Mouse (Mus musculus): ENCODE data around the gene Spint4. TPM values are rescaled to one million over a fixed set of nuclear protein-coding genes. Genes with fewer than 3 reads are reported as not detected.
A peak's percentile ranks its signal among the peaks of the same experiment; 100 is the strongest.

Spint4 gene
- polyA plus RNA-seq, 1 experiment: not detected

GRCm38 (mm10) chr2:164746693-164747092, 48.4 kb downstream of the Spint4 start:
- H3K9me3 ChIP-seq (replicated peaks; ENCODE audit: control insufficient read depth, insufficient read depth, low read length, poor library complexity, severe bottlenecking): no peaks in the 10 kb centered on the region
- H3K27ac ChIP-seq (ENCODE audit: insufficient read depth, low read length): no peak overlapping the region
- peak overlapping the region; percentile 98 for H3K4me3 ChIP-seq (ENCODE audit: low read depth, low read length)
- peak overlapping the region; percentile 90 for H3K9ac ChIP-seq (ENCODE audit: low read depth, poor library complexity, severe bottlenecking)
- peaks cover 21% of the 10 kb centered on the region for H3K36me3 ChIP-seq (ENCODE audit: control insufficient read depth, insufficient read depth, low read length, poor library complexity, severe bottlenecking)
- TF ChIP-seq EP300 (IDR thresholded peaks at IDR 0.05; ENCODE audit: insufficient read depth, low read depth, low read length) (no peak), CTCF (IDR thresholded peaks at IDR 0.05; ENCODE audit: low read depth, low read length) (no peak), POLR2A (IDR thresholded peaks at IDR 0.05; ENCODE audit: insufficient read depth, low read length) (no peak)
- H3K4me1 ChIP-seq (ENCODE audit: control insufficient read depth, insufficient read depth, low read length): no peaks in the 10 kb centered on the region
- H3K27me3 ChIP-seq (ENCODE audit: control insufficient read depth, insufficient read depth, low read length, poor library complexity, severe bottlenecking): no peaks in the 10 kb centered on the region

GRCm38 (mm10) chr2:164748191-164748590, 49.9 kb downstream of the Spint4 start:
- TF ChIP-seq CTCF (IDR thresholded peaks at IDR 0.05; ENCODE audit: low read depth, low read length) (no peak), EP300 (IDR thresholded peaks at IDR 0.05; ENCODE audit: insufficient read depth, low read depth, low read length) (no peak), POLR2A (IDR thresholded peaks at IDR 0.05; ENCODE audit: insufficient read depth, low read length) (no peak)
- Histone ChIP-seq H3K27me3 (ENCODE audit: control insufficient read depth, insufficient read depth, low read length, poor library complexity, severe bottlenecking) (no peaks in the 10 kb centered on the region), H3K27ac (ENCODE audit: insufficient read depth, low read length) (no peak overlapping the region), H3K9ac (ENCODE audit: low read depth, poor library complexity, severe bottlenecking) (no peak overlapping the region), H3K9me3 (replicated peaks; ENCODE audit: control insufficient read depth, insufficient read depth, low read length, poor library complexity, severe bottlenecking) (no peaks in the 10 kb centered on the region), H3K36me3 (ENCODE audit: control insufficient read depth, insufficient read depth, low read length, poor library complexity, severe bottlenecking) (peaks cover 33% of the 10 kb centered on the region), H3K4me3 (ENCODE audit: low read depth, low read length) (no peak overlapping the region), H3K4me1 (ENCODE audit: control insufficient read depth, insufficient read depth, low read length) (no peaks in the 10 kb centered on the region)

GRCm38 (mm10) chr2:164748991-164749390, 50.7 kb downstream of the Spint4 start:
- Histone ChIP-seq H3K36me3 (ENCODE audit: control insufficient read depth, insufficient read depth, low read length, poor library complexity, severe bottlenecking) (peaks cover 41% of the 10 kb centered on the region), H3K4me1 (ENCODE audit: control insufficient read depth, insufficient read depth, low read length) (no peaks in the 10 kb centered on the region), H3K9me3 (replicated peaks; ENCODE audit: control insufficient read depth, insufficient read depth, low read length, poor library complexity, severe bottlenecking) (no peaks in the 10 kb centered on the region), H3K4me3 (ENCODE audit: low read depth, low read length) (no peak overlapping the region), H3K9ac (ENCODE audit: low read depth, poor library complexity, severe bottlenecking) (no peak overlapping the region), H3K27me3 (ENCODE audit: control insufficient read depth, insufficient read depth, low read length, poor library complexity, severe bottlenecking) (no peaks in the 10 kb centered on the region), H3K27ac (ENCODE audit: insufficient read depth, low read length) (no peak overlapping the region)
- no peak for TF ChIP-seq POLR2A (IDR thresholded peaks at IDR 0.05; ENCODE audit: insufficient read depth, low read length)
- no peak for TF ChIP-seq EP300 (IDR thresholded peaks at IDR 0.05; ENCODE audit: insufficient read depth, low read depth, low read length)
- no peak for TF ChIP-seq CTCF (IDR thresholded peaks at IDR 0.05; ENCODE audit: low read depth, low read length)

Other genes with a start within 250 kb of the Spint4 start
- 13.3 and 19.8 TPM in 2 replicates for gene Sys1, start 241.5 kb upstream of the Spint4 start, polyA plus RNA-seq (2011; ENCODE audit: insufficient read depth, insufficient read length, low read depth, missing spikeins)
- 2.3 TPM in 1 of 2 replicates, not detected in the other for gene Gm20458, start 237.5 kb upstream of the Spint4 start, polyA plus RNA-seq (2011; ENCODE audit: insufficient read depth, insufficient read length, low read depth, missing spikeins)
- gene Trp53tg5, start 224.8 kb upstream of the Spint4 start, polyA plus RNA-seq (2011; ENCODE audit: insufficient read depth, insufficient read length, low read depth, missing spikeins): not detected in 2 replicates
- gene Dbndd2, start 212.4 kb upstream of the Spint4 start, polyA plus RNA-seq (2011; ENCODE audit: insufficient read depth, insufficient read length, low read depth, missing spikeins): 6.4 and 7.1 TPM in 2 replicates
- 49.9 and 52.7 TPM in 2 replicates for gene Pigt, start 201.0 kb upstream of the Spint4 start, polyA plus RNA-seq (2011; ENCODE audit: insufficient read depth, insufficient read length, low read depth, missing spikeins)
- gene Wfdc2, start 136.1 kb upstream of the Spint4 start, polyA plus RNA-seq (2011; ENCODE audit: insufficient read depth, insufficient read length, low read depth, missing spikeins): 123 and 135 TPM in 2 replicates
- not detected in 2 replicates for gene Spint3, start 125.0 kb upstream of the Spint4 start, polyA plus RNA-seq (2011; ENCODE audit: insufficient read depth, insufficient read length, low read depth, missing spikeins)
- gene Wfdc6a, start 113.1 kb upstream of the Spint4 start, polyA plus RNA-seq (2011; ENCODE audit: insufficient read depth, insufficient read length, low read depth, missing spikeins): not detected in 2 replicates
- not detected in 2 replicates for gene Eppin, start 104.9 kb upstream of the Spint4 start, polyA plus RNA-seq (2011; ENCODE audit: insufficient read depth, insufficient read length, low read depth, missing spikeins)
- gene Wfdc6b, start 85.0 kb upstream of the Spint4 start, polyA plus RNA-seq (2011; ENCODE audit: insufficient read depth, insufficient read length, low read depth, missing spikeins): not detected in 2 replicates
- not detected in 2 replicates for gene Wfdc8, start 84.9 kb upstream of the Spint4 start, polyA plus RNA-seq (2011; ENCODE audit: insufficient read depth, insufficient read length, low read depth, missing spikeins)
- gene Wfdc16, start 59.7 kb upstream of the Spint4 start, polyA plus RNA-seq (2011; ENCODE audit: insufficient read depth, insufficient read length, low read depth, missing spikeins): not detected in 2 replicates
- gene Wfdc10, start 42.5 kb upstream of the Spint4 start, polyA plus RNA-seq (2011; ENCODE audit: insufficient read depth, insufficient read length, low read depth, missing spikeins): not detected in 2 replicates
- gene Wfdc9, start 41.9 kb upstream of the Spint4 start, polyA plus RNA-seq (2011; ENCODE audit: insufficient read depth, insufficient read length, low read depth, missing spikeins): not detected in 2 replicates
- not detected in 2 replicates for gene Wfdc11, start 24.4 kb upstream of the Spint4 start, polyA plus RNA-seq (2011; ENCODE audit: insufficient read depth, insufficient read length, low read depth, missing spikeins)
- gene Wfdc13, start 13.4 kb upstream of the Spint4 start, polyA plus RNA-seq (2011; ENCODE audit: insufficient read depth, insufficient read length, low read depth, missing spikeins): 0.57 TPM in 1 of 2 replicates, not detected in the other
- not detected in 2 replicates for gene Spint5, start 16.8 kb downstream of the Spint4 start, polyA plus RNA-seq (2011; ENCODE audit: insufficient read depth, insufficient read length, low read depth, missing spikeins)
- gene Wfdc3, start 47.4 kb downstream of the Spint4 start, polyA plus RNA-seq (2011; ENCODE audit: insufficient read depth, insufficient read length, low read depth, missing spikeins): 0.60 and 1.7 TPM in 2 replicates
- 26.7 and 30.4 TPM in 2 replicates for gene Dnttip1, start 47.5 kb downstream of the Spint4 start, polyA plus RNA-seq (2011; ENCODE audit: insufficient read depth, insufficient read length, low read depth, missing spikeins)
- gene Ube2c, start 71.4 kb downstream of the Spint4 start, polyA plus RNA-seq (2011; ENCODE audit: insufficient read depth, insufficient read length, low read depth, missing spikeins): 366 and 371 TPM in 2 replicates
- gene Tnnc2, start 81.5 kb downstream of the Spint4 start, polyA plus RNA-seq (2011; ENCODE audit: insufficient read depth, insufficient read length, low read depth, missing spikeins): 0.88 and 1.6 TPM in 2 replicates
- 10.7 and 11.2 TPM in 2 replicates for gene Snx21, start 87.3 kb downstream of the Spint4 start, polyA plus RNA-seq (2011; ENCODE audit: insufficient read depth, insufficient read length, low read depth, missing spikeins)
- 15.0 and 15.7 TPM in 2 replicates for gene Acot8, start 106.4 kb downstream of the Spint4 start, polyA plus RNA-seq (2011; ENCODE audit: insufficient read depth, insufficient read length, low read depth, missing spikeins)
- gene Zswim3, start 106.6 kb downstream of the Spint4 start, polyA plus RNA-seq (2011; ENCODE audit: insufficient read depth, insufficient read length, low read depth, missing spikeins): 10.7 and 12.1 TPM in 2 replicates
- 39.5 and 50.0 TPM in 2 replicates for gene Zswim1, start 124.2 kb downstream of the Spint4 start, polyA plus RNA-seq (2011; ENCODE audit: insufficient read depth, insufficient read length, low read depth, missing spikeins)
- gene Spata25, start 130.0 kb downstream of the Spint4 start, polyA plus RNA-seq (2011; ENCODE audit: insufficient read depth, insufficient read length, low read depth, missing spikeins): not detected in 2 replicates
- 75.3 and 83.4 TPM in 2 replicates for gene Ctsa, start 134.4 kb downstream of the Spint4 start, polyA plus RNA-seq (2011; ENCODE audit: insufficient read depth, insufficient read length, low read depth, missing spikeins)
- 2.2 and 2.8 TPM in 2 replicates for gene Neurl2, start 135.0 kb downstream of the Spint4 start, polyA plus RNA-seq (2011; ENCODE audit: insufficient read depth, insufficient read length, low read depth, missing spikeins)
- gene Pltp, start 159.2 kb downstream of the Spint4 start, polyA plus RNA-seq (2011; ENCODE audit: insufficient read depth, insufficient read length, low read depth, missing spikeins): 52.4 and 55.9 TPM in 2 replicates
- 30.2 and 30.9 TPM in 2 replicates for gene Pcif1, start 180.8 kb downstream of the Spint4 start, polyA plus RNA-seq (2011; ENCODE audit: insufficient read depth, insufficient read length, low read depth, missing spikeins)
- 9.1 and 10.6 TPM in 2 replicates for gene Zfp335, start 213.3 kb downstream of the Spint4 start, polyA plus RNA-seq (2011; ENCODE audit: insufficient read depth, insufficient read length, low read depth, missing spikeins)
- 5.8 and 6.2 TPM in 2 replicates for gene Mmp9, start 242.3 kb downstream of the Spint4 start, polyA plus RNA-seq (2011; ENCODE audit: insufficient read depth, insufficient read length, low read depth, missing spikeins)